Comparison of ENCODE assay signal across 8 mouse cellular contexts in genomic region chr6:145934001-145934696, GRCm38 (mm10). TPM values are rescaled to one million over a fixed set of nuclear protein-coding genes. Genes with fewer than 3 reads are reported as not detected.
DNase-seq lines count a peak whose midpoint lies in the region; ATAC-seq and TF ChIP-seq lines count a peak whose summit lies in the region.

No protein-coding gene starts in this region.

- peak; percentile 93 for ATAC-seq in hindbrain, postnatal 0 days

- H3K4me3 ChIP-seq in hindbrain, postnatal 0 days (ENCODE audit: low read length): peak overlapping the region; percentile 35
- H3K4me3 ChIP-seq in left cerebral cortex, adult 2 months: peak overlapping the region; percentile 52

- H3K4me2 ChIP-seq in hindbrain, postnatal 0 days (ENCODE audit: low read depth, low read length): peak overlapping the region; percentile 62

- intact Hi-C loops in gastrocnemius, postnatal 14 days (cut with DNase I; ENCODE audit: low total_unique reads): loop anchor here (5.0 kb wide), 1 partner anchor 57 kb away; no protein-coding TSS in a partner anchor
- intact Hi-C loops in left cerebral cortex, adult 2 months (cut with DNase I): loop anchor here (2.0 kb wide), 1 partner anchor 67 kb away; no protein-coding TSS in a partner anchor

- no peaks in the 10 kb centered on the region for H3K36me3 ChIP-seq in hindbrain, postnatal 0 days (ENCODE audit: insufficient read depth, low read length)

- no peaks in the 10 kb centered on the region for H3K9me3 ChIP-seq in hindbrain, postnatal 0 days (ENCODE audit: low read length)

- H3K27ac ChIP-seq in hindbrain, postnatal 0 days: peak overlapping the region; percentile 80
- peak overlapping the region; percentile 84 for H3K27ac ChIP-seq in left cerebral cortex, adult 2 months

- peaks cover 4% of the 10 kb centered on the region; the same call in 1 of the 2 replicates for H3K4me1 ChIP-seq in hindbrain, postnatal 0 days (ENCODE audit: insufficient read depth, low read length)

- peak overlapping the region; percentile 59 for H3K9ac ChIP-seq in hindbrain, postnatal 0 days (replicated peaks; ENCODE audit: low read length)

- H3K27me3 ChIP-seq in hindbrain, postnatal 0 days (ENCODE audit: insufficient read depth, low read length): no peaks in the 10 kb centered on the region

- WGBS in hindbrain, postnatal 0 days: 4% methylated on average over 28 of the region's 28 CpGs

- peak; percentile 75 for DNase-seq in adrenal gland, adult 8-10 months
- peak; percentile 82 for DNase-seq in embryo, embryonic 10.5 days (ENCODE audit: low spot score)
- peak; percentile 88 for DNase-seq in gastrocnemius, postnatal 14 days
- DNase-seq in hindbrain, postnatal 0 days (ENCODE audit: low spot score): peak; percentile 88
- peak; percentile 60 to 70 for DNase-seq in left cerebral cortex, adult 2 months (ENCODE audit: extremely low spot score in 1 of 2, low spot score in 2 of 2)
- DNase-seq in lung, postnatal 36 days: peak; percentile 87
- DNase-seq in right cerebral cortex, postnatal 14 days: peak; percentile 58
- DNase-seq in natural killer cell, adult 2 months (ENCODE audit: low spot score in 2 of 2): no peak

- TF ChIP-seq CTCF in hindbrain, postnatal 0 days (IDR thresholded peaks at IDR 0.05; ENCODE audit: low read depth): no peak
- no peak for TF ChIP-seq CTCF in left cerebral cortex, adult 2 months (IDR thresholded peaks at IDR 0.05)

RNA-seq across cellular contexts. Expression of gene Sspn, which starts 2.7 kb away (rescaled TPM):
- total RNA-seq in adrenal gland, adult 8-10 months (2022): 10 to 100 TPM; 14.3 to 23.6 (median 19.0) TPM
- total RNA-seq in gastrocnemius, postnatal 14 days (2021): 10 to 100 TPM; 85.0 to 89.2 TPM
- total RNA-seq in hindbrain, postnatal 0 days (2014; rRNA removed): 3.7 and 6.0 TPM in 2 replicates
- polyA plus RNA-seq in hindbrain, postnatal 0 days (2015; fragmentation: Nextera tagmentation; extraction: Ambion mirVana): 6.0 and 6.2 TPM in 2 replicates
- total RNA-seq in left cerebral cortex, adult 2 months (2021): 1 to 10 TPM; 3.2 to 3.9 TPM

Comparison
In these comparisons a context has a peak if more than half of its experiments do, and no peak if none do; other contexts are left out.
1. DNase-seq: peak in adrenal gland, adult 8-10 months (single experiment), embryo, embryonic 10.5 days (single experiment), gastrocnemius, postnatal 14 days (single experiment), hindbrain, postnatal 0 days (single experiment), left cerebral cortex, adult 2 months (2 of 2), lung, postnatal 36 days (single experiment) and right cerebral cortex, postnatal 14 days (single experiment); none in natural killer cell, adult 2 months (0 of 2).